Mouse (Mus musculus): Measurements from ENCODE around the gene Eml3. TPM values are rescaled to one million over a fixed set of nuclear protein-coding genes. Genes with fewer than 3 reads are reported as not detected.
"Not testable (repeated sequence)": the region's sequence is repeated elsewhere in the genome, so short reads cannot be mapped to it uniquely, and the experiment has no call there.

Eml3 gene
- 100 to 1,000 TPM in 9 of 26 experiments, 10 to 100 TPM in 17; 50.6 to 172 (median 87.4) TPM for total RNA-seq (2018; cell fraction: chromatin; rRNA removed)
- total RNA-seq (2018; cell fraction: cytosol; rRNA removed): 10 to 100 TPM; 10.0 to 28.9 (median 19.9) TPM
- total RNA-seq (2018; cell fraction: nucleus; rRNA removed): 10 to 100 TPM; 26.1 to 93.8 (median 46.9) TPM
- 17.0 to 32.0 TPM (median 23.3 TPM) in 3 replicates for polyA plus RNA-seq (2018)

DNA sequence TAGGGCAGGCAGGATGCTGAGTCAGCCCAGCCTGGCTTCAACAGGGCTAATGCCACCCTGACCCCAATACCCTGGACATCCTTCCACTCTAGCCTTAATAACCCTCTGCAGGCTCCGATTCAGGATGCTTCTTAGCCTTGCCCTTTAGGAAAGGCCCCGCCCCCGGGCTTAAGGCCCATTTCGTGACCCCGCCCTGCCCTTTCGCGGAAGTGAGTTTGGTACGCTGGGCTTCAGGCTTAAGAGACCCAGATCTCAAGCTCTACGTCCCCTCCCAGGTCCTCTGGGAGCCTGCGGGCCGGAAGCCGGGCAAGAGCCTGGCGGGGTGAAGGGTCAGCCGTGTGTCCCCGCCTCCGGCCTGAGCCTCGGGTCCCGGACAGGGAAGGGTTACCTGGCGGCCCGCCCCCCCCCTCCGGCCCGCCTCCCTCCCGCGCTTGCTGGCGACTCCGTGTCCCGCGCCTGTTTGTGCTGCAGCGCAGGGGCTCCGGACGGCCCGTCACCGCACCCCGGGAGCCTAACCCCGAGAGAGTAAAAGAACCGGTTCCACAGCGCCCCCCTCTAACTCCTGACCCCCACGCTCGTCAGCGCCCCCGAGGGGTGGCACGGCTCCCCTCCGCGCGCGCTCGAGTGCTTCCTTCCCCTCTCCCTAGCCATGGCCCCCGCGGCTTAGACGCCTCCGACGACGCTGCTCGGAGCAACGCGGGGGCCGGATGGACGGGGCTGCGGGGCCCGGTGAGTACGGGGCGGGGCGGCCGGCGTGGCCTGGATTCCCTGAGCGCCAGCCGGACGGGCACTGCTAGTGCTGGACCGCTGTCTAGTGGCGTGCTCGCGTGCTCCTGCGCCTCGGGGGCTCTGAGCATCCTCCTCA is at the start of gene Eml3, which contains the start of gene Rom1:
Gene Eml3 (plus strand): TSS at position 329 of the 865 bp plus-strand sequence.
Gene Rom1 (minus strand): TSS at position 133 of the 865 bp plus-strand sequence.
- Histone ChIP-seq H3K79me2 (ENCODE audit: inconsistent target) (peaks cover 22% of the 10 kb centered on the region; the same call in 1 of the 2 replicates), H3K36me3 (ENCODE audit: inconsistent target) (peaks cover 35% of the 10 kb centered on the region), H3K27ac (no peak within 1 kb of the TSS), H3K4me3 (ENCODE audit: inconsistent target) (peak within 1 kb of the TSS; percentile 67)
- under 1% methylated on average over 66 of the region's 74 CpGs for WGBS (ENCODE audit: missing documents)

DNA sequence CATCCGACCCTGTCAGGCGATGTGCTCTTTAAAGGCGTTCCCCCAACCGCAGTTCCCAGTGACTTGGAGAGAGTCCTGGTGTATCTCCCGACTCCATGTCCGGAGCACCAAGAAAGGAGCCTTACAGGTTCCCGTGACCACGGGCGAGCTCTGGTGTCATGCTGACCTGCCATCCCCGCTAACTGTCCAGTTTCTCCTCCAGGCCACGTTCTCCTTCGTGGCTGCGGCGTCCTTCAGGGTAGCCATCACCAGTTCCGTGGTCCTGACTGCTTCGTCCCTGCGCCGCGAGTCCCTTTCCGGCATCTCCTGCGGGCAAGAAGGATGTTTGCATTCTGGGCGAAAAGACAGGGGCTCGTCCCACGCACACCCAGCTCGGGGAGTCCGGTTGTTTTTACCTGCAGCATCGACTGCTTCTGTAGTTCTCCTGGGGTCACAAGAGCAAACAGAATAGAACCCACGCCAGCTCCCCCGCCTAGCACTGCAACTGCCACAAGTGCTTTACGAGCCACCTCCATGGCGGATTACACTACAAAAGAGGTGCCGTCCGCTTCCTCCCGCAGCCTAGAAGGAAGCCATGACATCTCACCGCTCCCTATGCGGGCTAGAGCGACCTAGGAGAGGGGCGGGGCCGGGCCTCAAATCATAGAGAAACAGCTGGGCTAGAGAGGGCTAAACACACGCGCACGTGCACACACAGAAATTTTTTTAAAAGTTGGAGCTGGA is 48.9 kb upstream of the Eml3 start, which contains the start of gene Uqcc3:
Gene Uqcc3 (minus strand): TSS at position 613 of the 723 bp plus-strand sequence.
- Histone ChIP-seq H3K27ac (peak within 1 kb of the TSS; percentile 65), H3K36me3 (ENCODE audit: inconsistent target) (peaks cover 10% of the 10 kb centered on the region; the same call in 1 of the 2 replicates), H3K4me3 (ENCODE audit: inconsistent target) (peak within 1 kb of the TSS; percentile 98), H3K79me2 (ENCODE audit: inconsistent target) (no peaks in the 10 kb centered on the region)
- under 1% methylated on average over 41 of the region's 42 CpGs for WGBS (ENCODE audit: missing documents)

DNA sequence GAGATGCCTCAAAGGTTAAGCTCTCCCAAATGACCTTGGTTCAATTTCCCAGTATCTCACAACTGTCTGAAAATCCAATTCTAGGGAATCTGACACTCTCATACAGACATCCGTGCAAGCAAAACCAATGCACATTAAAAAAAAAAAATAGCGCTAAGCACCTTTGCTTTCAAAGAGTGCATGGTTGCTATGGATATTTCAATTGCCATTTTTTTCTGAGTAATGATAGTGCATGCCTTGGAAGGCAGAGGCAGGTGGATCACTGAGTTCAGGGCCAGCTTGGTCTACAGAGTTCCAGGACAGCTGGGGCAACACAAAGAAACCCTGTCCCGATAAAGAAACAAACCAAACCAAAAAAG is 48.3 kb upstream of the Eml3 start:
- H3K27ac ChIP-seq: no peak overlapping the region
- H3K36me3 ChIP-seq (ENCODE audit: inconsistent target): 0 out of 2 replicates have a peak, but pooled peaks cover 5% of the 10 kb centered on the region
- WGBS (ENCODE audit: missing documents): 0% methylated on average over 3 of the region's 3 CpGs
- H3K4me3 ChIP-seq (ENCODE audit: inconsistent target): peak overlapping the region; percentile 98
- no peaks in the 10 kb centered on the region for H3K79me2 ChIP-seq (ENCODE audit: inconsistent target)

- Histone ChIP-seq H3K4me3 (ENCODE audit: inconsistent target) (no peak within 1 kb of the TSS), H3K27ac (no peak within 1 kb of the TSS), H3K79me2 (ENCODE audit: inconsistent target) (no peaks in the 10 kb centered on the region), H3K36me3 (ENCODE audit: inconsistent target) (no peaks in the 10 kb centered on the region)
- WGBS (ENCODE audit: missing documents): 80% methylated on average over 3 of the region's 3 CpGs
Measured at GRCm38 (mm10) chr19:8883616-8884015, 45.7 kb upstream of the Eml3 start, which contains the start of the genes Lbhd1 and Gm49403. TSS of gene Lbhd1 (plus strand) at chr19:8883732. TSS of gene Gm49403 (plus strand) at chr19:8883930.

- peaks cover 19% of the 10 kb centered on the region for H3K79me2 ChIP-seq (ENCODE audit: inconsistent target)
- no peak overlapping the region for H3K4me3 ChIP-seq (ENCODE audit: inconsistent target)
- 100% methylated on average over 1 of the region's 1 CpGs for WGBS (ENCODE audit: missing documents)
- no peak overlapping the region for H3K27ac ChIP-seq
- H3K36me3 ChIP-seq (ENCODE audit: inconsistent target): no peaks in the 10 kb centered on the region
Measured at GRCm38 (mm10) chr19:8886916-8887584, 42.3 kb upstream of the Eml3 start.

GRCm38 (mm10) chr19:8887585-8888463 is 41.5 kb upstream of the Eml3 start:
- WGBS (ENCODE audit: missing documents): 30% methylated on average over 19 of the region's 19 CpGs
- Histone ChIP-seq H3K36me3 (ENCODE audit: inconsistent target) (no peaks in the 10 kb centered on the region), H3K4me3 (ENCODE audit: inconsistent target) (peak overlapping the region; percentile 85), H3K27ac (peak overlapping the region; percentile 70), H3K79me2 (ENCODE audit: inconsistent target) (peaks cover 19% of the 10 kb centered on the region)

DNA sequence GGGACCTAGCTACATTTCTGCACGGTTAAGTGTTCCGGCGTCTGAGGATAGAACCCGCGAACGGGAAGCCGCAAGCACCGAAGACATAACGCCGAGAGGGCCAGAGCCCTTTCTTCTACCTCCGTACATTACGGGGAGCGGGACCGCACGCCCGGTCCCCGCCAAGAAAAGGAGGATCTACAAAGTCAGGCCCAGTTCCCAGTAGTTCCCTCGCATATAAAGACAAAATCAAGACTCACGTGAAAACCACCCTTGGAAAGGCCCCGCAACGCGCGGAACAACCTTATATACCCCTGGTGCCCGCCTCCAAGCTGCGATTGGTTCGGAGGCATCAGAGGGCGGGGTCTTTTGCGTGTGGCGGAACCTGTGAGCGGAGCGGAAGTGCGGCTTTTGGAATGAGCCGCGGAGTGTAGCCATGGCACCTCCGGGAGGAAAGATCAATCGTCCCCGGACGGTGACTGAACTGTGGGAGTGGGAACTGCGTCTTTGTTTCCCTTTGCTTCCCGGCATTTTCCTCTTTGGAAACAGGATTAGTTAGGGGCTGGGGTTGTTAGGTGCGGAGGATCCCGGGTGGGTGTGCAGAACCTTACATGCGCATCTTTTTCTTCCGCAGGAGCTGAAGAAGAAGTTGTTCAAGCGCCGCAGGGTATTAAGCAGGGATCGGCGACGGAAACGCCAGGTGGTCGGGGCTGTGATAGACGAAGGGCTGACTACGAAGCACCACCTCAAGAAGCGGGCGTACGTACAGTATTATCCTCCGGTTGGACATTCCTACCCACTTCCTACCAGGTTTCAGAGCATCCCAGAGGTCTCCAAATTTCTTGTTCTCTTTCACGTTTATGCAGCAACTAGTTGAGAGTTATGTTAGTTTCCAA is 40.6 kb upstream of the Eml3 start, which contains the start of the genes 1810009A15Rik and Gm49416:
Gene 1810009A15Rik (plus strand): TSS at position 343 of the 875 bp plus-strand sequence.
Gene Gm49416 (plus strand): TSS at position 416 of the 875 bp plus-strand sequence.
- Histone ChIP-seq H3K27ac (peak within 1 kb of the TSS; percentile 70), H3K36me3 (ENCODE audit: inconsistent target) (no peaks in the 10 kb centered on the region), H3K4me3 (ENCODE audit: inconsistent target) (peak within 1 kb of the TSS; percentile 85), H3K79me2 (ENCODE audit: inconsistent target) (peaks cover 27% of the 10 kb centered on the region)
- 1% methylated on average over 58 of the region's 58 CpGs for WGBS (ENCODE audit: missing documents)

GRCm38 (mm10) chr19:8892829-8893766 is 36.3 kb upstream of the Eml3 start, which contains the start of gene Ints5:
TSS of gene Ints5 (plus strand) at chr19:8893005.
- Histone ChIP-seq H3K27ac (peak within 1 kb of the TSS; percentile 55), H3K4me3 (ENCODE audit: inconsistent target) (peak within 1 kb of the TSS; percentile 96), H3K36me3 (ENCODE audit: inconsistent target) (peaks cover 9% of the 10 kb centered on the region), H3K79me2 (ENCODE audit: inconsistent target) (peaks cover 57% of the 10 kb centered on the region)
- WGBS (ENCODE audit: missing documents): 1% methylated on average over 52 of the region's 54 CpGs

GRCm38 (mm10) chr19:8895397-8895960 is 33.9 kb upstream of the Eml3 start:
- whole genome bisulfite sequencing (ENCODE audit: missing documents): 91% methylated on average over 9 of the region's 9 CpGs
- peaks cover 63% of the 10 kb centered on the region for H3K79me2 ChIP-seq (ENCODE audit: inconsistent target)
- H3K36me3 ChIP-seq (ENCODE audit: inconsistent target): peaks cover 9% of the 10 kb centered on the region
- H3K4me3 ChIP-seq (ENCODE audit: inconsistent target): no peak overlapping the region
- H3K27ac ChIP-seq: no peak overlapping the region

DNA sequence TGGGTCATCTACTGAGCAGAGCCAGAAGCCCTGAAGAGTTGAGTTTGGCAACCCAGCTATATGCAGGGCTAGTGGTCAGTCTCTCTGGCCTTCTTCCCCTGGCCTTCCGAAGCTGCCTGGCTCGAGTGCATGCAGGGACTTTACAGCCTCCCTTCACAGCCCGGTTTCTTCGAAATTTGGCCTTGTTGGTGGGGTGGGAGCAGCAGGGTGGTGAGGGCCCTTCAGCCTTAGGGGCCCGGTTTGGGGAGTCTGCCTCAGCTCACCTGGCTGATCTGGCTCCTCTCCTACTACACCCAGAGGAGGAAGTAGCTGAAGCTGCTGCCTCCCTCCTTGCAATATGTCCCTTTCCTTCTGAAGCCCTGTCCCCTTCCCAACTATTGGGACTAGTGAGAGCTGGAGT is 33.1 kb upstream of the Eml3 start:
- peaks cover 69% of the 10 kb centered on the region for H3K79me2 ChIP-seq (ENCODE audit: inconsistent target)
- H3K27ac ChIP-seq; H3K4me3 ChIP-seq (ENCODE audit: inconsistent target); H3K36me3 ChIP-seq (ENCODE audit: inconsistent target): not testable (repeated sequence)
- WGBS (ENCODE audit: missing documents): 88% methylated on average over 5 of the region's 5 CpGs

DNA sequence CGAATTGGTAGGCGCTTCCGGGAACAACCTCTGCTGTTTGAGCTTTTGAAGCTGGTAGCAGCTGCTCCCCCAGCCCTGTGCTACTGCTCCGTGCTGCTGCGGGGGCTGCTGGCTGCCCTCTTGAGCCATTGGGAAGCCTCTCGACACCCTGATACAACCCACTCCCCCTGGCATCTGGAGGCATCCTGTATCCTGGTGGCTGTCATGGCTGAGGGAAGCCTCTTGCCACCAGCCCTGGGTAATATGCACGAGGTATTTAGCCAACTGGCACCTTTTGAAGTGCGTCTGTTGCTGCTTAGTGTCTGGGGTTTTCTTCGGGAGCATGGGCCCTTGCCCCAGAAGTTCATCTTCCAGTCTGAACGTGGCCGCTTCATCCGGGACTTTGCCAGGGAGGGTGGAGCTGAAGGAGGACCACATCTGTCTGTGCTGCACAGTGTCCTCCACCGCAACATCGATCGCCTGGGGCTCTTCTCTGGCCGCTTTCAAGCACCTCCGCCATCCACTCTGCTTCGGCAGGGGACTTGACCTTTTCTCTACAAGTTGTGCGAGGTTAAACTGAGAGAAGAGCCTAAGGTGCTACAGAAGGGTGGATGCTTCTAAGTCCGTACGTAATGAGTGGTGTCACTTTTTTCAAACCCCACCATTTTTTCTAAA is 32.0 kb upstream of the Eml3 start:
- Histone ChIP-seq H3K27ac (peak overlapping the region; percentile 10; the same call in 1 of the 2 replicates), H3K4me3 (ENCODE audit: inconsistent target) (peak overlapping the region; percentile 99; the same call in 1 of the 2 replicates), H3K79me2 (ENCODE audit: inconsistent target) (peaks cover 80% of the 10 kb centered on the region), H3K36me3 (ENCODE audit: inconsistent target) (peaks cover 12% of the 10 kb centered on the region)
- WGBS (ENCODE audit: missing documents): 44% methylated on average over 20 of the region's 21 CpGs

Data from macrophage (primary cell).